Mouse (Mus musculus) myocyte (in vitro differentiated cells): Measurements from ENCODE around the gene Hes3. TPM values are rescaled to one million over a fixed set of nuclear protein-coding genes. Genes with fewer than 3 reads are reported as not detected.

Experiments
- H3K27me3 ChIP-seq: one replicate; pipeline ENCODE4 v1.6.1; 2011; ENCODE audit not compliant: control insufficient read depth, insufficient read depth, insufficient read length
- H3K36me3 ChIP-seq: one replicate; pipeline ENCODE4 v1.6.1; 2011; ENCODE audit not compliant: control insufficient read depth, insufficient read depth
- H3K4me2 ChIP-seq: one replicate; pipeline ENCODE4 v1.6.1; 2011; ENCODE audit warnings: low read depth, control low read depth
- H3K4me3 ChIP-seq: one replicate; pipeline ENCODE4 v1.5.1; 2011; ENCODE audit warnings: mild to moderate bottlenecking, control low read depth, moderate library complexity
- H3K79me2 ChIP-seq: one replicate; pipeline ENCODE4 v1.6.1; 2011; ENCODE audit not compliant: control insufficient read depth, insufficient read depth
- H3ac ChIP-seq: one replicate; pipeline ENCODE4 v1.6.1; 2011; ENCODE audit not compliant: control insufficient read depth, insufficient read length
- CEBPB ChIP-seq: IDR thresholded peaks from 2 replicates; pipeline ENCODE4 v1.6.1; 2011; ENCODE audit warnings: mild to moderate bottlenecking, moderate library complexity; ENCODE audit not compliant: poor library complexity, insufficient read depth, severe bottlenecking
- E2F4 ChIP-seq: IDR thresholded peaks from one replicate; pipeline ENCODE4 v1.6.1; 2011; ENCODE audit warnings: mild to moderate bottlenecking, control low read depth, moderate library complexity; ENCODE audit not compliant: insufficient read depth
- MAX ChIP-seq: IDR thresholded peaks from one replicate; pipeline ENCODE4 v1.6.1; 2011; ENCODE audit warnings: low read depth, mild to moderate bottlenecking, control low read depth
- MYOD1 ChIP-seq, 3 experiments: IDR thresholded peaks; one replicate each; pipeline ENCODE4 v1.6.1; 2011; ENCODE audit warnings: control low read depth in 2 of 3, low read depth in 2 of 3, mild to moderate bottlenecking in 2 of 3, moderate library complexity in 1 of 3; ENCODE audit not compliant: insufficient read length in 2 of 3, control insufficient read depth in 1 of 3
- MYOG ChIP-seq, 3 experiments: IDR thresholded peaks; one replicate each; pipeline ENCODE4 v1.6.1; 2011; ENCODE audit warnings: control low read depth in 2 of 3, low read depth in 2 of 3, mild to moderate bottlenecking in 2 of 3; ENCODE audit not compliant: insufficient read length in 2 of 3, control insufficient read depth in 1 of 3, insufficient read depth in 1 of 3
- POLR2A ChIP-seq: IDR thresholded peaks from one replicate; pipeline ENCODE4 v1.6.1; 2011; ENCODE audit warnings: low read depth, mild to moderate bottlenecking, control low read depth, moderate library complexity; ENCODE audit not compliant: insufficient read length
- POLR2AphosphoS2 ChIP-seq: IDR thresholded peaks from one replicate; pipeline ENCODE4 v1.6.1; 2011; ENCODE audit warnings: low read depth, control low read depth; ENCODE audit not compliant: insufficient read length
- REST ChIP-seq: IDR thresholded peaks from one replicate; pipeline ENCODE4 v1.6.1; 2011; ENCODE audit warnings: mild to moderate bottlenecking, control low read depth, moderate library complexity; ENCODE audit not compliant: insufficient read depth, insufficient read length
- SRF ChIP-seq: IDR thresholded peaks from one replicate; pipeline ENCODE4 v1.6.1; 2011; ENCODE audit warnings: low read depth; ENCODE audit not compliant: control insufficient read depth, insufficient read length
- TCF12 ChIP-seq: IDR thresholded peaks from one replicate; pipeline ENCODE4 v1.6.1; 2011; ENCODE audit warnings: mild to moderate bottlenecking, control low read depth; ENCODE audit not compliant: poor library complexity, insufficient read depth, severe bottlenecking
- TCF3 ChIP-seq: IDR thresholded peaks from one replicate; pipeline ENCODE4 v1.6.1; 2011; ENCODE audit warnings: low read depth, control low read depth; ENCODE audit not compliant: insufficient read length
- USF1 ChIP-seq: IDR thresholded peaks from one replicate; pipeline ENCODE4 v1.6.1; 2011; ENCODE audit warnings: low read depth, mild to moderate bottlenecking, control low read depth, moderate library complexity
- polyA plus RNA-seq: library from polyadenylated mRNA; unstranded; fragments of >200 nt; fragmentation: generic; extraction: Trizol; gene quantifications from one replicate; pipeline ENCODE4 v1.2.1, GENCODE M21; 2012; ENCODE audit warnings: missing spikeins

Gene Hes3
- 0.02 TPM for polyA plus RNA-seq

DNA sequence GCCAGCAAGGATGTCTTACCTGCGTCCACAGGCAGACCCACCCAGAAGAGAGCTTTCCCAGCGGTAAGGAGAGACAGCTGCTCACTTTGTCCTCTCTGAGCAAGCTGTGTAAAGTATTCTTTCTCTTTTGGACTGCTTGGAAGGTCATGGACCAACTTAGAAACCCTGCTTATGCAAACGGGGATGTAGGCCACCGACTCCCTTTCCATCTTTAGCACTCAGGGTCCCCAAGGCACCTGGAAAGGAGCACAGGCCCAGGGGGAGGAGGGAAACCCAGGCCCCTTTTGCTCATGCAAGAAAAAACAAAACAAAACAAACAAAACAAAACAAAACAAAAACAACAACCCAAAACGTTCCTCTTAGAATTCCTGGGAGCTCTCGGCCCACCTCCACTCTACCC lies at the start of gene Hes3:
Gene Hes3 (minus strand): TSS at position 101 of the 400 bp plus-strand sequence.
- H3K27me3 ChIP-seq = peaks cover 60% of the 10 kb centered on the region

DNA sequence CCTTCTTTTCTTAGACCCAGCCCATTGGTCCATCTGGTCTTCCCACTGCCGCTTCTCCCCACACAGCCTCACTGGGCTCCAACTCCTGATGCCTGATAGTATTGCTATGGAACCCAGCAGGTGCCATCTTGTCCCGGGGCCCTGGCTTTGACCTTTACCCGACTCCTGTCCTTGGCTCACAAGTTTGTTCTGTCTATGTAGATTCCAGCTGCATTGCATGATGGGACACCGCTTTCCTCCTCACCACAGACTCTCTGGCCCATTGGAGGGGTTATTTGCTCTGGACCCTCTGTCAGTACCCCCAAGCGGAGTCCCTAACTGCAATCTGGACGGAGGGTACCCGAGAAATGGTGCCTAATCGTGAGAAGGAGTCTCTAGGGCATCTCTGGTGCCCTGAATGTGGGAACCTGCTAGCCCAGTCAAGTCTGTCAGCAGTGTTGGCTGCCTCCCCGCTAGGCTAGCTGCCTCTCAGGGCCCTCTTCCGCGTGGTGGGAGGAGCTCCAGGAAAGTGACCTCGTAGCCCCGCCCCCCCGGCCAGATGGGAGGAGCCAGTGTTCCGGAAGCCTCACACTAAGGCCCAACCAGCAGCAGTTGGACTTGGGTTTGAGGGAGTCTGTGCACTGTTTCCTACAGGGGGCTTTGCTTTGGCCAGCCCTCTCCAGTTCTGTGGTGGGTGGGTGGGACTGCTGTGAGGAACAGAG lies 49.3 kb upstream of the Hes3 start:
- Histone ChIP-seq H3K36me3 (peaks cover 1% of the 10 kb centered on the region), H3K27me3 (peaks cover 20% of the 10 kb centered on the region), H3ac (no peak overlapping the region), H3K79me2 (no peaks in the 10 kb centered on the region), H3K4me3 (no peak overlapping the region), H3K4me2 (no peak overlapping the region)
- TF ChIP-seq E2F4 (no peak), MYOG (IDR thresholded peaks at IDR 0.05; ENCODE audit: control insufficient read depth in 1 of 3, insufficient read depth in 1 of 3, insufficient read length in 2 of 3, low read depth in 2 of 3) (no peak), POLR2AphosphoS2 (no peak), USF1 (no peak), CEBPB (no peak), MAX (no peak), TCF12 (no peak), REST (no peak), TCF3 (no peak), SRF (no peak), MYOD1 (IDR thresholded peaks at IDR 0.05; ENCODE audit: control insufficient read depth in 1 of 3, insufficient read length in 2 of 3, low read depth in 2 of 3) (no peak), POLR2A (no peak)

More for the DNA sequence above, at the start of gene Hes3:
- Histone ChIP-seq H3K4me3 (no peak within 1 kb of the TSS), H3K4me2 (peak within 1 kb of the TSS; percentile 6), H3ac (no peak within 1 kb of the TSS), H3K36me3 (no peaks in the 10 kb centered on the region), H3K79me2 (no peaks in the 10 kb centered on the region)
- TF ChIP-seq SRF = no peak

DNA sequence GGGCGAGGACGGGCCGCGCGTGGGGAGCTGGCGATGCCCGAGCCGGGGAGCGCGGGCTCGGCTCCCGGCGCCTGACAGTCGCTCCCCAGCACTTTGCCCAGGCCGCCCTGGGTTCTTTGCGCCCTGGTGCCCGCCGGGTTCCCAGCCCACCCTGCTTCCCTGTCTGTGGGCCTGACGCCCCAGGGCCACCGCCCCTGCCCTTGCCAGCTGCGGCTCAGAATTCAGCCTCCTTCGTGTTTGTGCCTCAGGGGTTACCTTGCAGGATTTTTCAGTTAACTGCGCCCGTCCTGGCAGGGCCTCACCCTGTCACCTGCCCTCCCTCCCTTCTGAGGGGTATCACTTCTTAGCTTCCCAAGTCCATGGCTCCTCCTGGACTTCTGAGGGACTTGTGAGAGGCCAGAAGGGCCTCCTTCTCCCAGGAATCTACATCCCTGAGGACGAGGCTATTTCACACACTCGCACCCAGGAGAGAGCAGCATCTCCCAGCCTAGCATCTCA lies 47.9 kb upstream of the Hes3 start:
- Histone ChIP-seq H3ac (no peak overlapping the region), H3K79me2 (no peaks in the 10 kb centered on the region), H3K4me3 (no peak overlapping the region), H3K36me3 (peaks cover 13% of the 10 kb centered on the region), H3K27me3 (peaks cover 20% of the 10 kb centered on the region), H3K4me2 (no peak overlapping the region)
- TF ChIP-seq SRF (no peak), MYOD1 (IDR thresholded peaks at IDR 0.05; ENCODE audit: control insufficient read depth in 1 of 3, insufficient read length in 2 of 3, low read depth in 2 of 3) (no peak), POLR2AphosphoS2 (no peak), REST (no peak), TCF12 (no peak), TCF3 (no peak), CEBPB (no peak), POLR2A (no peak), E2F4 (no peak), USF1 (no peak), MYOG (IDR thresholded peaks at IDR 0.05; ENCODE audit: control insufficient read depth in 1 of 3, insufficient read depth in 1 of 3, insufficient read length in 2 of 3, low read depth in 2 of 3) (no peak), MAX (no peak)

DNA sequence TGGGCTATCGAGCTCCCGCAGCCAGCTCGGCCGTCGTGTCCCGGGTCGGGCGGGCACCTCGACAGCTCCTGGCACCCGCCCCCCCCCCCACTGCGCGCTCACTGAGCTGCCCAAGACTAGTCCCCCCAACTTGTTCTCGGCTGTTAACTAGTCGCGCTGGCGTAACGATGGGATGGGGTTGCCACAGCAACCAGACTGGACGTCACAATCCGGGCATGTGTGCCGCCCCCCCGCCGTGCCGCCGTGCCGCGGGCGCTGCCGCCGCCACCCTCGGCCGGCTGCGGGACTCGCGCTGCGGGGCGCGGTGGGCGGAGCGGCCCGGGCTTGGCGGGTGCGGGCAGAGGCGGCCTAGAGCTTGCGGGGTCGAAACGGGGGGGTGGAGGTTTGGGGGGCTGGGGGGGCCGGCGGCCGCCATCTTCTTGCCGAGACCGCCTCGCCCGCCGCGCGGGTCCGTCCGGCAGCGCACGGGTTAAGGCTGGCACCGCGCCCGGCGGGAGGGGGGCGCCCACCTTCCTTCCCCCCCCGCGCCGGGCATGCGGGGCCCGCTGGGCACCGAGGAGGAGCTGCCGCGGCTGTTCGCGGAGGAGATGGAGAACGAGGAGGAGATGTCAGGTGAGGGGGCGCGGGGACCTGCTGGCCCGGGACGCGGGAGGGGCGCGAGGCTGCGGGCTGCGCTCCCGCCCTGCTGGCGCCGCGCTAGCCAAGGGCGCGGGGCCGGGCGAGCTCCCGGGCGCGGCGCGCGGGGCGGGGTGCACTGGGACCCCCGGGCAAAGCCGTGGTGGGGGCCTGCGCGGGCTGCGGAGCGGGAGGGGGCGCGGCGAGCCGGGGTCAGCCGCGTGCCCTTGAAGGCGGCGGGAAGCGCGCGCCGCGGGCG lies 47.2 kb upstream of the Hes3 start, which contains the start of gene Chd5:
Gene Chd5 (plus strand): TSS at position 233 of the 874 bp plus-strand sequence.
- Histone ChIP-seq H3K4me3 (no peak within 1 kb of the TSS), H3K79me2 (no peaks in the 10 kb centered on the region), H3K4me2 (no peak within 1 kb of the TSS), H3ac (no peak within 1 kb of the TSS), H3K27me3 (peaks cover 20% of the 10 kb centered on the region), H3K36me3 (peaks cover 18% of the 10 kb centered on the region)
- TF ChIP-seq USF1 (no peak), SRF (no peak), TCF3 (no peak), E2F4 (no peak), TCF12 (no peak), MYOD1 (IDR thresholded peaks at IDR 0.05; ENCODE audit: control insufficient read depth in 1 of 3, insufficient read length in 2 of 3, low read depth in 2 of 3) (no peak), REST (no peak), MAX (no peak), MYOG (IDR thresholded peaks at IDR 0.05; ENCODE audit: control insufficient read depth in 1 of 3, insufficient read depth in 1 of 3, insufficient read length in 2 of 3, low read depth in 2 of 3) (no peak), POLR2AphosphoS2 (no peak), POLR2A (no peak), CEBPB (no peak)
